In genomic region chr6:38252766-38253735, GRCm38 (mm10) we compare ENCODE assay signal across 8 mouse cellular contexts. TPM values are rescaled to one million over a fixed set of nuclear protein-coding genes. Genes with fewer than 3 reads are reported as not detected.
DNase-seq lines count a peak whose midpoint lies in the region; ATAC-seq and TF ChIP-seq lines count a peak whose summit lies in the region.

No protein-coding gene starts in this region.

- peak; percentile 20 for DNase-seq in kidney, postnatal 14 days
- DNase-seq in adrenal gland, postnatal 4 days (ENCODE audit: low spot score in 2 of 2): no peak

- peaks cover 7% of the 10 kb centered on the region for H3K79me2 ChIP-seq in C2C12 (ENCODE audit: control insufficient read depth, insufficient read depth)

- H3K9me3 ChIP-seq in erythroblast, embryonic 14.5 days (ENCODE audit: control insufficient read depth, low read length): no peaks in the 10 kb centered on the region
- no peaks in the 10 kb centered on the region for H3K9me3 ChIP-seq in embryonic facial prominence, embryonic 15.5 days (replicated peaks)
- H3K9me3 ChIP-seq in neural tube, embryonic 12.5 days: no peaks in the 10 kb centered on the region

- H3K36me3 ChIP-seq in erythroblast, embryonic 14.5 days (ENCODE audit: control insufficient read depth): no peaks in the 10 kb centered on the region
- H3K36me3 ChIP-seq in C2C12 (ENCODE audit: control insufficient read depth, insufficient read depth): no peaks in the 10 kb centered on the region
- H3K36me3 ChIP-seq in embryonic facial prominence, embryonic 15.5 days: no peaks in the 10 kb centered on the region
- no peaks in the 10 kb centered on the region for H3K36me3 ChIP-seq in neural tube, embryonic 12.5 days

- no peak for ATAC-seq in erythroblast, adult 5-6 weeks (replicated peaks; ENCODE audit: low FRiP score, poor library complexity, severe bottlenecking)
- ATAC-seq in embryonic facial prominence, embryonic 15.5 days (ENCODE audit: insufficient number of reproducible peaks, low FRiP score, low TSS enrichment, low read depth): no peak
- ATAC-seq in neural tube, embryonic 12.5 days (ENCODE audit: low FRiP score, low read depth): peak; percentile 59
- ATAC-seq in CD4-positive, CD25-positive, alpha-beta regulatory T cell, adult 4 months: no peak

- H3K4me3 ChIP-seq in erythroblast, embryonic 14.5 days (replicated peaks): peak overlapping the region; percentile 60
- peak overlapping the region; percentile 46 for H3K4me3 ChIP-seq in C2C12 (ENCODE audit: insufficient read depth, poor library complexity, severe bottlenecking)
- peak overlapping the region; percentile 84 for H3K4me3 ChIP-seq in embryonic facial prominence, embryonic 15.5 days (replicated peaks)
- peak overlapping the region; percentile 94 for H3K4me3 ChIP-seq in neural tube, embryonic 12.5 days

- no peaks in the 10 kb centered on the region for H3K79me3 ChIP-seq in C2C12 (ENCODE audit: low read depth)

- WGBS in embryonic facial prominence, embryonic 15.5 days: 8% methylated on average over 19 of the region's 19 CpGs
- WGBS in neural tube, embryonic 12.5 days: 4% methylated on average over 19 of the region's 19 CpGs

- peak overlapping the region; percentile 76 for H3ac ChIP-seq in C2C12 (ENCODE audit: control insufficient read depth, insufficient read length, low read depth)

- peak overlapping the region; percentile 84 for H3K27ac ChIP-seq in embryonic facial prominence, embryonic 15.5 days (replicated peaks)
- H3K27ac ChIP-seq in neural tube, embryonic 12.5 days: peak overlapping the region; percentile 91

- H3K4me2 ChIP-seq in embryonic facial prominence, embryonic 15.5 days (replicated peaks): peak overlapping the region; percentile 79
- peak overlapping the region; percentile 75 for H3K4me2 ChIP-seq in neural tube, embryonic 12.5 days (replicated peaks)

- no peak for TF ChIP-seq CTCF in C2C12 (IDR thresholded peaks at IDR 0.05; ENCODE audit: control insufficient read depth, insufficient read depth, insufficient read length)

- H3K9ac ChIP-seq in embryonic facial prominence, embryonic 15.5 days: peak overlapping the region; percentile 70
- peak overlapping the region; percentile 99 for H3K9ac ChIP-seq in neural tube, embryonic 12.5 days

- peaks cover 46% of the 10 kb centered on the region for H3K27me3 ChIP-seq in erythroblast, embryonic 14.5 days (ENCODE audit: control insufficient read depth)
- H3K27me3 ChIP-seq in C2C12 (ENCODE audit: control insufficient read depth, insufficient read depth, insufficient read length): no peaks in the 10 kb centered on the region
- H3K27me3 ChIP-seq in embryonic facial prominence, embryonic 15.5 days: no peaks in the 10 kb centered on the region
- H3K27me3 ChIP-seq in neural tube, embryonic 12.5 days (replicated peaks): no peaks in the 10 kb centered on the region

- H3K4me1 ChIP-seq in erythroblast, embryonic 14.5 days (ENCODE audit: control insufficient read depth): peaks cover 13% of the 10 kb centered on the region
- peaks cover 29% of the 10 kb centered on the region for H3K4me1 ChIP-seq in embryonic facial prominence, embryonic 15.5 days
- peaks cover 40% of the 10 kb centered on the region for H3K4me1 ChIP-seq in neural tube, embryonic 12.5 days

TF ChIP-seq in C2C12, 6 proteins besides CTCF, POLR2A, EP300 and RAD21:
- TF ChIP-seq CEBPB (IDR thresholded peaks at IDR 0.05; ENCODE audit: low read depth) (no peak), USF1 (IDR thresholded peaks at IDR 0.05; ENCODE audit: low read depth) (no peak), MAX (IDR thresholded peaks at IDR 0.05) (no peak), FOSL1 (IDR thresholded peaks at IDR 0.05; ENCODE audit: insufficient read depth, low read length, poor library complexity, severe bottlenecking) (no peak), MYOD1 (IDR thresholded peaks at IDR 0.05; ENCODE audit: control insufficient read depth, insufficient read length, low read depth) (no peak), MYOG (IDR thresholded peaks at IDR 0.05; ENCODE audit: control insufficient read depth, extremely low read depth, insufficient read length) (no peak)

RNA-seq across cellular contexts. Expression of gene D630045J12Rik, which starts 0.8 kb away (rescaled TPM):
- polyA plus RNA-seq in erythroblast, embryonic 14.5 days (2012): under 0.01 TPM in 2 replicates
- total RNA-seq in erythroblast, adult 5-6 weeks (2015; ENCODE audit: low replicate concordance): 0.19 TPM in 1 of 2 replicates, not detected in the other
- total RNA-seq in erythroblast, adult 5-6 weeks (2017; ENCODE audit: low replicate concordance): 0.09 and 1.5 TPM in 2 replicates
- 1.7 TPM for polyA plus RNA-seq in C2C12 (2012; fragmentation: generic; extraction: Trizol)
- 5.1 and 6.2 TPM in 2 replicates for polyA plus RNA-seq in embryonic facial prominence, embryonic 15.5 days (2015; fragmentation: Nextera tagmentation; extraction: Ambion mirVana)
- polyA plus RNA-seq in neural tube, embryonic 12.5 days (2016; fragmentation: Nextera tagmentation; extraction: Ambion mirVana): 12.4 and 13.3 TPM in 2 replicates
- polyA plus RNA-seq in CD4-positive, CD25-positive, alpha-beta regulatory T cell, adult 4 months (2017; shearing (Covaris generic)): under 1 TPM in 1 of 2 experiments, not detected in 1; 0.08 TPM
- 10 to 100 TPM in 1 of 2 experiments, 1 to 10 TPM in 1; 9.1 to 12.2 TPM for total RNA-seq in adrenal gland, postnatal 4 days (2021)

RNA-seq across cellular contexts. Expression of gene Zc3hav1l, which starts 46.0 kb away (rescaled TPM):
- polyA plus RNA-seq in erythroblast, embryonic 14.5 days (2012): 0.07 and 0.11 TPM in 2 replicates
- 2.5 and 4.8 TPM in 2 replicates for total RNA-seq in erythroblast, adult 5-6 weeks (2015; ENCODE audit: low replicate concordance)
- total RNA-seq in erythroblast, adult 5-6 weeks (2017; ENCODE audit: low replicate concordance): 1.8 and 3.8 TPM in 2 replicates
- 1.7 TPM for polyA plus RNA-seq in C2C12 (2012; fragmentation: generic; extraction: Trizol)
- 9.0 and 10.4 TPM in 2 replicates for polyA plus RNA-seq in embryonic facial prominence, embryonic 15.5 days (2015; fragmentation: Nextera tagmentation; extraction: Ambion mirVana)
- 12.9 and 14.9 TPM in 2 replicates for polyA plus RNA-seq in neural tube, embryonic 12.5 days (2016; fragmentation: Nextera tagmentation; extraction: Ambion mirVana)
- polyA plus RNA-seq in CD4-positive, CD25-positive, alpha-beta regulatory T cell, adult 4 months (2017; shearing (Covaris generic)): under 1 TPM; 0.38 to 0.55 TPM
- total RNA-seq in adrenal gland, postnatal 4 days (2021): 10 to 100 TPM; 12.5 to 12.9 TPM
